Mouse (Mus musculus) lung, embryonic 14.5 days (tissue): ENCODE data around the gene Pkn3. TPM values are rescaled to one million over a fixed set of nuclear protein-coding genes. Genes with fewer than 3 reads are reported as not detected.

Experiments used
- ATAC-seq: fragments of 200-750 bp; cut with Nextera tagmentation; 2 replicates; pipeline ENCODE4 v1.8.0; 2017; ENCODE audit warnings: mild to moderate bottlenecking, moderate TSS enrichment, moderate library complexity; ENCODE audit not compliant: insufficient read depth
- DNase-seq: peaks from one replicate; pipeline ENCODE4 v3.0.0-alpha.2; 2015
- H3K27ac ChIP-seq: fragments of 300-500 bp; sonication (generic); 2 replicates; pipeline ENCODE4 v1.5.1; 2014; ENCODE audit warnings: low read depth, mild to moderate bottlenecking, moderate library complexity
- H3K27me3 ChIP-seq: fragments of 300-500 bp; sonication (generic); 2 replicates; pipeline ENCODE4 v1.6.1; 2014; ENCODE audit warnings: low read length, control low read depth; ENCODE audit not compliant: insufficient read depth
- H3K36me3 ChIP-seq: fragments of 300-500 bp; sonication (generic); 2 replicates; pipeline ENCODE4 v1.6.1; 2014; ENCODE audit warnings: control low read depth; ENCODE audit not compliant: insufficient read depth
- H3K4me1 ChIP-seq: fragments of 300-500 bp; sonication (generic); 2 replicates; pipeline ENCODE4 v1.6.1; 2014; ENCODE audit warnings: antibody characterized with exemption, control low read depth; ENCODE audit not compliant: insufficient read depth
- H3K4me2 ChIP-seq: fragments of 300-500 bp; sonication (generic); 2 replicates; pipeline ENCODE4 v1.6.1; 2014; ENCODE audit warnings: mild to moderate bottlenecking
- H3K4me3 ChIP-seq: fragments of 300-500 bp; sonication (generic); 2 replicates; pipeline ENCODE4 v1.5.1; 2014; ENCODE audit warnings: low read depth, low read length
- H3K9ac ChIP-seq: fragments of 300-500 bp; sonication (generic); 2 replicates; pipeline ENCODE4 v1.6.1; 2014
- H3K9me3 ChIP-seq: fragments of 300-500 bp; sonication (generic); 2 replicates; pipeline ENCODE4 v1.6.1; 2016; ENCODE audit warnings: low read depth, low read length, control low read depth
- CTCF ChIP-seq: IDR thresholded peaks from 2 replicates; pipeline ENCODE4 v1.5.1; 2016; ENCODE audit warnings: antibody characterized with exemption, low read depth
- WGBS: fragments of 180-500 bp; shearing (Covaris S2); extraction: QIAGEN DNeasy Blood & Tissue Kit; methylation state at CpG from one replicate; pipeline ENCODE4 v1.1.7; 2014; 5-methylcytosine and 5-hydroxymethylcytosine counted together
- polyA plus RNA-seq: library from polyadenylated mRNA; unstranded; fragments of >200 nt; fragmentation: Nextera tagmentation; extraction: Ambion mirVana; gene quantifications from 2 replicates; pipeline ENCODE4 v1.2.1, GENCODE M21; 2014

Gene Pkn3
- polyA plus RNA-seq, 1 experiment from 2014 or later: 9.5 TPM

DNA sequence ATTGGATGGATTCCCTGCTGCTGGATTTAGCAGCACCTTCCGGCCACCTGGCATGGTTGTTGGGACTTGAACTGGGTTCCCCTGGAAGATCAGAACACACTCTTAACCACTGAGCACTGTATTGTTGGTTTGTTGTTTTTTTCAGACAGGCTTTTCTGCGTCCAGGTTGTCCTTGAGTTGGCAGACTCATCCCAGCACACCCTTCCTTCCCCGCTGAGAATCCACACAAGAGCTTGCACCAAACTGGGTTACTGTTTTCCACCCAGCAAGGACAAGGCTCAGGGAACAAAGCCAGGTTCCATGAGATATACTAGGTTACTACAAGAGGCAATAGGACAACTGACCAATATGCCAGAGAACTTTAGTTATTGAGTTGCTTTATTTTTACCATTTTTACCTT, 20.7 kb upstream of the Pkn3 start:
- TF ChIP-seq CTCF: no peak
- Histone ChIP-seq H3K4me3 (no peak overlapping the region), H3K9ac (no peak overlapping the region), H3K9me3 (no peaks in the 10 kb centered on the region), H3K4me1 (no peaks in the 10 kb centered on the region), H3K27me3 (no peaks in the 10 kb centered on the region), H3K27ac (no peak overlapping the region), H3K36me3 (no peaks in the 10 kb centered on the region), H3K4me2 (no peak overlapping the region)
- no peak for DNase-seq
- WGBS: 72% methylated on average over 3 of the region's 3 CpGs
- ATAC-seq: no peak

DNA sequence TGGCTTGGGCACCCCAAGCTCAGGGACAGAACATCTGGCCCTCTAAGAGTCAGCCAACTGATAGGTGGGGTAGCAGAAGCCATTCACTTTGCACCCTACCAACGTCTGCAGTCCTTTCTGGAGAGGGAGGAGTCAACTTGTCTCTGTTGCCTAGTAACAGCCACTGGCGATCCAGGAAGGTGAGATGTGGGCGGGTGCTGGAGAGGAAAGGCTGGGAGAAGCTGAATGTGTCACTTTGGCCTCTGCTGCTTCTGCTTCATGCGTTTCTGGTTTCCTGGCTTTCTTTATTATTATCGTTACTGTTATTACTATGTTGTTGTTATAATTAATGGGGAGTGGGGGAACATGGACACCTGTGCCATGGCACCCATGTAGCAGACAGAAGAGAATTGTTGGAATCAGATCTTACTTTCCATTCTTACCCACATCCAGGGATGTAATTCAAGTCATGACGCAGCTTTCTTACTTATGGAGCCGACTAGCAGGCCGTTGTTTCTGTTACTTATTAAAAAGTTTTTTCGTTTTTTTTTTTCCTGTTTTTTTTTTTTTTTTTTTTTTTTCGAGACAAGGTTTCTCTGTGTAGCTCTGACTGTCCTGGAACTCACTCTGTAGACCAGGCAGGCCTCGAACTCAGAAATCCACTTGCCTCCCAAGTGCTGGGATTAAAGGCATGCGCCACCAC, 20.1 kb upstream of the Pkn3 start, which contains the start of gene Set:
Set (plus strand) TSS at position 156 of the 682 bp plus-strand sequence.
- H3K9me3 ChIP-seq: no peaks in the 10 kb centered on the region
- DNase-seq (peak; percentile 41), ATAC-seq (no peak)
- no peaks in the 10 kb centered on the region for H3K4me1 ChIP-seq
- no peaks in the 10 kb centered on the region for H3K36me3 ChIP-seq
- H3K9ac ChIP-seq: no peak within 1 kb of the TSS
- no peak within 1 kb of the TSS for H3K4me2 ChIP-seq
- H3K27me3 ChIP-seq: no peaks in the 10 kb centered on the region
- WGBS: 39% methylated on average over 12 of the region's 12 CpGs
- no peak within 1 kb of the TSS for H3K27ac ChIP-seq
- no peak within 1 kb of the TSS for H3K4me3 ChIP-seq
- no peak for TF ChIP-seq CTCF

DNA sequence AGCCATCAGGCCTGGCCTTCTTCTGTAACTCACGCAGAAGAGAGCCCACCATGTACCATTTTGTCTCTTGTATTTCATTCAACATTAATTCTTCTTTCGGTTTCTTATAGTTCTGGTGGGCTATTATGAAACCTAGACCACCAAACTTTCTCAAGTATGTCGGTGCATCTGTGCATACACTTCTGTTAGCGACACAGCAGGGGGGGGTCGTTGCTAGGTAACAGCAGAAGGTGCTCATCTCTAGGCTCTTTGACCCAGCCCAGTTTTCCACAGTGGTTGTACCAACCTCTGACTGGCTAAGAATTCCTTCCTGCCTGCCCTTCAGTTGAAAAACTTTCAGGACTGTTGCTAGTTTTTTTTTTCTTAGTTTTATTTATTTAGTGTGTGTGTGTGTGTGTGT, 19.1 kb upstream of the Pkn3 start:
- Histone ChIP-seq H3K27me3 (no peaks in the 10 kb centered on the region), H3K9ac (no peak overlapping the region), H3K4me1 (no peaks in the 10 kb centered on the region), H3K27ac (no peak overlapping the region), H3K9me3 (no peaks in the 10 kb centered on the region), H3K4me3 (no peak overlapping the region), H3K4me2 (no peak overlapping the region), H3K36me3 (no peaks in the 10 kb centered on the region)
- no peak for TF ChIP-seq CTCF
- 45% methylated on average over 5 of the region's 5 CpGs for WGBS
- DNase-seq (no peak), ATAC-seq (no peak)

DNA sequence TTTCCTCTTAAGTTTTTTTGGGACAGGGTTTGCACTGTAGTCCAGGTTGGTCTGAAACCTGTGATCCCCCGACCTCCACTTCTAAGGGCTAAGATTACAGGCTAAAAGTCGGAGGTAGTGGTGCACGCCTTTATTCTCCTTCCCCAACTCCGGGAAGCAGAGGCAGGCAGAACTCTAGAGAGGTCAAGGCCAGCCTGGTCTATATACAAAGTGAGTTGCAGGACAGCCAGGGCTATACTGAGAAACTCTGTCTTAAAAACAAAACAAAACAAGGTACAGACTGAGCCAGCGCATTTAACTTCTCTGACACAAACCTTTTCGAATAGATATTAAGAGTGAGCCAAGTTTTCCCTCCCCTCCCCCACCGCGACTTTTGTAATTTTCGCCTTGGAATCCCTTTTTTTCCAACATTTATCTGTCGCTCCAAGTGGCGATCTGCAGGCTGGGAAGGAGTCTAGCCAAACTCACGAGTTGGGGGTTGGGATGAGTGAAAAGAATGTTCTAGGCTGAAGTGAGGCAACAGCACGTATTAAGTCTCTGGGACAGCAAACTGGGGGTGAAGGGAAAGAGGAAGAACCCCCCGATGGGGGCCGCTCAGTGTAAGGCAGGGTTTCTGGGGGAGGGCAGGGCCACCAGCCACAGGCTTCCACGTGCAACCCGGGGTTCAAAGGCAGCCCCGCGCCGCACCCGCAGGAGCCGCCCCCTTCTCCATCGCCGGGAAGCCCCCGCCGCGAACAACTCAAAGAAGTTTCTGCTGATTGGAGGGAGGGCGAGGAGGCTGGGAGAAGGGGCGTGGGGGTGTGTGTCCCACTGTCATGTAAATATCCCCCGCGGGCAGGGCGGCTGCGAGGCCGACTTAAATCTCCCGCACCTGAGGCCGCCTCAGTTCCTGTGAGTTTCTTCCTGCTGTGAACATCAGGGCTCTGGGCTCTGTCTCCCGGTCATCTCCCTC, 16.0 kb upstream of the Pkn3 start:
- Histone ChIP-seq H3K27me3 (no peaks in the 10 kb centered on the region), H3K27ac (peak overlapping the region; percentile 97), H3K4me2 (peak overlapping the region; percentile 74), H3K4me3 (peak overlapping the region; percentile 69), H3K9me3 (no peaks in the 10 kb centered on the region), H3K4me1 (peaks cover 12% of the 10 kb centered on the region; the same call in 1 of the 2 replicates), H3K9ac (peak overlapping the region; percentile 79), H3K36me3 (no peaks in the 10 kb centered on the region)
- ATAC-seq (peak; percentile 28), DNase-seq (peak; percentile 85)
- no peak for TF ChIP-seq CTCF
- WGBS: 7% methylated on average over 37 of the region's 37 CpGs

DNA sequence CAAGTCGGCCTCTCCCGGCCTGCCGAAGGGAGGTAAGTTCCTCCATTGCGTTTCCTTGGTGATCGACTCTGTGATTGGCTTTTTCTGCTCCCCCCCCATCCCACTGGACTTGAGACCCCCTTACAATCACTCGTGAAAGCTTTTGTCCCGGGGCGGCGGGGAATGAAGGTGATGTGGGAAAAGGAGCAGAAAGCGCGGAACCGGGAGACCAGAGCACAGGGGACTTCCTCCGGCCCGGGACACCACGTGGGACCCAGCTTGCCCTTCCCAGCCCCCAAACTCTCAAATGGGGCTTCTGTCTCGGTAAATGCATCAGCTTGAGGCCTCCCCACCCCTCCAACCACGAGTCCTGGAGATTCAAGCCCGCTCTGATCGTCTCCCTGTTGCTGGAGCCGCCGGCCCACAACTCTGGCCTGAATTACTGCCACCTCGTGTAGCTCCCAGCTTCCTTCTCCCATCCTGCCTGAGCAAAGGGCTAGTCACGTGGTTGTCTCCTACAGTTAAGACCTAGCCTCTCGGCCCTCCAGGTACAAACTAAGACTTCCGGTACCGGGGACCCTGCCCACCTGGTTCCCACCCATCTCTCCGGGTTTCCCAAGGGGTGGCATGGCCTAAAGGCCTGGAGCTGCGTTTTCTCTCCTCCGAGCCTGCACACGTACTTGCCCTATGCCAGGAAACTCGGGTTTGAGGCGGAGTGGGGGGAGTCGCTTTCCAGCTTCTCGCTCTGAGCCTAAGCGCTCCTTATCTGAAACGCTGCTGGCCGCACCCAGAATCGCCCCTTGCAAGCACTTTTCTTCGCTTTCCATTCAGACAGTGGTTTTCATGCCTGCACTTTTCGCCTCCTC, 15.0 kb upstream of the Pkn3 start:
- Histone ChIP-seq H3K27me3 (no peaks in the 10 kb centered on the region), H3K36me3 (no peaks in the 10 kb centered on the region), H3K4me2 (peak overlapping the region; percentile 74), H3K27ac (peak overlapping the region; percentile 97), H3K9ac (peak overlapping the region; percentile 79), H3K4me1 (peaks cover 12% of the 10 kb centered on the region; the same call in 1 of the 2 replicates), H3K4me3 (peak overlapping the region; percentile 69), H3K9me3 (no peaks in the 10 kb centered on the region)
- TF ChIP-seq CTCF: peak; percentile 6; the same call in 1 of the 2 replicates
- ATAC-seq (peak; percentile 21; the same call in 1 of the 2 replicates), DNase-seq (peak; percentile 81)
- under 1% methylated on average over 40 of the region's 40 CpGs for WGBS

DNA sequence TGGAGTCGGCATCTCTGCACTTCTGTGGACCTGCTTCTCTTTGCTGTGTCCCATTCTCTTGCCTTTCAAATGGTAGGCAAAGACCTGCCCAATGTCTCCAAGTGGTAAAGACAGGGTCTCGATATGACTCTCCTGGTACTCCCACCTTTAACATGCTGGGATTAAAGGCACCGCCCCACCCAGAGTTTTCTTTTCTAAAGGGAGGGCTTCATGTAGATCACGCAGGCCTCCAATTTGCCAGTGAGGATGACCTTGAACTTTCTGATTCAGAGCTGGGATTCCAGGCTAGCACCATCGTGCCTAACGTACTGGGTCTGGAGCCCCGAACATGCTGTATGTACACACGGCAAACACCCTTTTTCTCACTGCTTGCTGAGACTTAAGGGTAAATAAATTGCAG, 14.2 kb upstream of the Pkn3 start:
- H3K4me2 ChIP-seq: peak overlapping the region; percentile 74
- H3K4me3 ChIP-seq: peak overlapping the region; percentile 69
- H3K27ac ChIP-seq: peak overlapping the region; percentile 97
- H3K27me3 ChIP-seq: no peaks in the 10 kb centered on the region
- WGBS: 3% methylated on average over 8 of the region's 8 CpGs
- ATAC-seq: no peak
- TF ChIP-seq CTCF: no peak
- no peaks in the 10 kb centered on the region for H3K9me3 ChIP-seq
- peak overlapping the region; percentile 79 for H3K9ac ChIP-seq
- no peak for DNase-seq
- peaks cover 4% of the 10 kb centered on the region for H3K36me3 ChIP-seq
- H3K4me1 ChIP-seq: peaks cover 15% of the 10 kb centered on the region; the same call in 1 of the 2 replicates
